Mouse (Mus musculus) CH12.LX (cell line): ENCODE measurements at regions not wholly inside any gene's neighbourhood (a gene's known extent, or its start where the extent isn't known, plus 50 kb on each side); places are given as distances from the start of the nearest gene placed in this dataset.

Experiments
- DNase-seq: peaks from one replicate; pipeline ENCODE4 v3.0.0-alpha.2; 2013; ENCODE audit errors: extremely low read depth
- H3K27ac ChIP-seq: 2 replicates; pipeline ENCODE4 v1.5.1; 2012; ENCODE audit warnings: low read depth, mild to moderate bottlenecking, control low read depth, moderate library complexity; ENCODE audit not compliant: insufficient read depth
- H3K27me3 ChIP-seq: replicated peaks from 2 replicates; pipeline ENCODE3; 2012; ENCODE audit warnings: inconsistent platforms
- H3K36me3 ChIP-seq, 2 experiments: replicated peaks in 1 of 2; 2 replicates each; pipeline versions ENCODE3 to v1.6.1; 2012; ENCODE audit warnings: inconsistent platforms in 1 of 2, low read length in 1 of 2, mild to moderate bottlenecking in 1 of 2, mixed read lengths in 1 of 2, moderate library complexity in 1 of 2; ENCODE audit not compliant: control insufficient read depth in 1 of 2, insufficient read depth in 1 of 2
- H3K4me1 ChIP-seq, 2 experiments: 2 replicates each; pipeline ENCODE4 v1.6.1; 2012; ENCODE audit warnings: inconsistent platforms in 1 of 2, moderate library complexity in 1 of 2; ENCODE audit not compliant: insufficient read depth in 2 of 2, control insufficient read depth in 1 of 2
- H3K4me2 ChIP-seq: 2 replicates; pipeline ENCODE4 v1.6.1; 2012; ENCODE audit warnings: low read depth, mild to moderate bottlenecking, control low read depth; ENCODE audit not compliant: poor library complexity, insufficient read depth, severe bottlenecking
- H3K4me3 ChIP-seq, 3 experiments: fragments of 150-350 bp in 1 of 3; sonication (generic) in 1 of 3; replicated peaks in 1 of 3; 2 replicates each; pipeline versions ENCODE3 to v1.5.1; 2011 to 2012; ENCODE audit warnings: low read depth in 2 of 3, low read length in 2 of 3, mild to moderate bottlenecking in 2 of 3, moderate library complexity in 2 of 3, control low read depth in 1 of 3, improper control_type of control experiment in 1 of 3, inconsistent platforms in 1 of 3, mixed read lengths in 1 of 3; ENCODE audit not compliant: poor library complexity in 1 of 3
- H3K79me2 ChIP-seq: replicated peaks from 2 replicates; pipeline ENCODE4 v1.6.1; 2012; ENCODE audit warnings: mild to moderate bottlenecking, moderate library complexity; ENCODE audit not compliant: control insufficient read depth, poor library complexity, insufficient read depth, severe bottlenecking; ENCODE audit errors: extremely low read depth
- H3K9ac ChIP-seq: 2 replicates; pipeline ENCODE4 v1.6.1; 2012; ENCODE audit warnings: low read depth, mild to moderate bottlenecking, control low read depth, moderate library complexity; ENCODE audit not compliant: insufficient read depth
- H3K9me3 ChIP-seq: replicated peaks from 2 replicates; pipeline ENCODE3; 2012; ENCODE audit warnings: low read length, inconsistent platforms, mixed read lengths
- BHLHE40 ChIP-seq: IDR thresholded peaks from 2 replicates; pipeline ENCODE4 v1.6.1; 2011; ENCODE audit warnings: mild to moderate bottlenecking, low read depth, low read length, improper control_type of control experiment
- CHD2 ChIP-seq: IDR thresholded peaks from 2 replicates; pipeline ENCODE4 v1.6.1; 2011; ENCODE audit warnings: low read length, improper control_type of control experiment
- CTCF ChIP-seq, 2 experiments: IDR thresholded peaks in 1 of 2; conservative IDR thresholded peaks in 1 of 2; 2 replicates each; pipeline ENCODE4 v1.5.1; 2011 to 2012; ENCODE audit warnings: low read depth in 2 of 2, low read length in 2 of 2, improper control_type of control experiment in 1 of 2, inconsistent platforms in 1 of 2, mild to moderate bottlenecking in 1 of 2, moderate library complexity in 1 of 2
- ELF1 ChIP-seq: IDR thresholded peaks from 2 replicates; pipeline ENCODE4 v1.6.1; 2014; ENCODE audit warnings: low read depth, mild to moderate bottlenecking, inconsistent platforms, low read length, improper control_type of control experiment
- ETS1 ChIP-seq: conservative IDR thresholded peaks from 2 replicates; pipeline ENCODE4 v1.6.1; 2012; ENCODE audit warnings: low read depth, mild to moderate bottlenecking, inconsistent platforms, low read length, improper control_type of control experiment, moderate library complexity
- GABPA ChIP-seq: IDR thresholded peaks from 2 replicates; pipeline ENCODE4 v1.6.1; 2012; ENCODE audit warnings: low read depth, low read length, improper control_type of control experiment, inconsistent platforms; ENCODE audit not compliant: insufficient replicate concordance
- IRF4 ChIP-seq: IDR thresholded peaks from 2 replicates; pipeline ENCODE4 v1.6.1; 2014; ENCODE audit warnings: low read depth, mild to moderate bottlenecking, inconsistent platforms, low read length, improper control_type of control experiment
- KAT2A ChIP-seq: IDR thresholded peaks from 2 replicates; pipeline ENCODE4 v1.6.1; 2012; ENCODE audit warnings: low read length, improper control_type of control experiment, inconsistent platforms; ENCODE audit not compliant: insufficient replicate concordance
- MXI1 ChIP-seq: IDR thresholded peaks from 2 replicates; pipeline ENCODE4 v1.6.1; 2011; ENCODE audit warnings: mild to moderate bottlenecking, low read depth, low read length, improper control_type of control experiment
- PAX5 ChIP-seq: IDR thresholded peaks from 2 replicates; pipeline ENCODE4 v1.6.1; 2012; ENCODE audit warnings: low read length, inconsistent platforms, mixed read lengths
- POLR2A ChIP-seq: IDR thresholded peaks from 2 replicates; pipeline ENCODE4 v1.6.1; 2011; ENCODE audit warnings: low read depth, mild to moderate bottlenecking, improper control_type of control experiment, low read length
- RCOR1 ChIP-seq: conservative IDR thresholded peaks from 2 replicates; pipeline ENCODE4 v1.6.1; 2012; ENCODE audit warnings: low read depth, mild to moderate bottlenecking, inconsistent platforms, low read length, improper control_type of control experiment
- SMC3 ChIP-seq: IDR thresholded peaks from 2 replicates; pipeline ENCODE4 v1.6.1; 2011; ENCODE audit warnings: low read depth, low read length, improper control_type of control experiment
- TBP ChIP-seq: conservative IDR thresholded peaks from 2 replicates; pipeline ENCODE4 v1.6.1; 2011; ENCODE audit warnings: low read depth, low read length, improper control_type of control experiment
- USF1 ChIP-seq: IDR thresholded peaks from 2 replicates; pipeline ENCODE4 v1.6.1; 2014; ENCODE audit warnings: low read depth, mild to moderate bottlenecking, inconsistent platforms, low read length, improper control_type of control experiment
- USF2 ChIP-seq: conservative IDR thresholded peaks from 2 replicates; pipeline ENCODE4 v1.6.1; 2011; ENCODE audit warnings: low read depth, low read length, improper control_type of control experiment
- ZC3H11A ChIP-seq: IDR thresholded peaks from 2 replicates; pipeline ENCODE4 v1.6.1; 2012; ENCODE audit warnings: low read depth, mild to moderate bottlenecking, inconsistent platforms, low read length, improper control_type of control experiment
- ZMIZ1 ChIP-seq: IDR thresholded peaks from 2 replicates; pipeline ENCODE4 v1.6.1; 2012; ENCODE audit warnings: low read depth, mild to moderate bottlenecking, inconsistent platforms, low read length, improper control_type of control experiment
- dilution Hi-C: fragments of 300-500 bp; cut with MboI; formaldehyde crosslinking; loops from 2 replicates; pipeline ENCODE4 v1.14.3; 2020; ENCODE audit warnings: low sequenced_read_pairs; ENCODE audit not compliant: extremely low pct_unique_long_range_greater_than_20kb, extremely low pct_ligation_motif_present
- in situ Hi-C: fragments of 300-500 bp; cut with MboI; formaldehyde crosslinking; loops from 3 replicates; pipeline ENCODE4 v1.14.3; 2019; ENCODE audit warnings: low sequenced_read_pairs, low pct_ligation_motif_present, low pct_unique_long_range_greater_than_20kb, mixed read lengths

- Histone ChIP-seq H3K9me3 (peaks cover 3% of the 10 kb centered on the region), H3K36me3 (no peaks in the 10 kb centered on the region), H3K9ac (no peak overlapping the region), H3K4me3 (no peak overlapping the region), H3K79me2 (no peaks in the 10 kb centered on the region), H3K27ac (no peak overlapping the region), H3K4me2 (no peak overlapping the region), H3K4me1 (no peaks in the 10 kb centered on the region), H3K27me3 (peaks cover 4% of the 10 kb centered on the region)
- in situ Hi-C loops = no loop called here
- TF ChIP-seq CTCF (conservative IDR thresholded peaks at IDR 0.05 in 1 of 2, IDR thresholded peaks at IDR 0.05 in 1 of 2; ENCODE audit: low read depth in 2 of 2, low read length in 2 of 2) (no peak), USF1 (no peak), CHD2 (no peak), ZMIZ1 (no peak), IRF4 (no peak), SMC3 (no peak), PAX5 (no peak), ZC3H11A (no peak), KAT2A (no peak), USF2 (no peak), ETS1 (no peak), POLR2A (no peak), RCOR1 (no peak), TBP (no peak), ELF1 (no peak)
- DNase-seq = no peak
- dilution Hi-C loops = no loop called here
These were observed 286.2 kb downstream of the Olfm4 start for GRCm38 (mm10) chr14:80270063-80270462.

DNA sequence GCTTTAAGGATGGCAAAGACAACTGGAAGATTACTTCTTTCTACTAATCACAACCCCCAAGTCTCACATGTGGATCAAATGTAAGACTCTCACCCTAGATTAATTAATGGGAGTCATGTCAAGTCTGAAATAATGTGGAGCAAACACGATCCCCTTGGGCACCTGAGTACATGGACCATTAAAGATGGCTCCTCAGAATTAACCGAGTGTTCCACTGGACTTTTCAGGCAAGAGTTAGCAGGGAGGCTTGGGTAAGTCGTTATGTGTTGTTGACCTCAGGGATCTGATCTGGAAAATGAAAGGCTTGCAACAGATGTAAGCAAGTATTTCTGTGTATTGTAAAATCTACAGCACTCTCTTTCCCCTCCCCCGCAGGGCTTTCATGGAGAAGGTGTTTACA is 296.3 kb downstream of the Olfm4 start:
- no peak for DNase-seq
- Histone ChIP-seq H3K27ac (no peak overlapping the region), H3K27me3 (no peaks in the 10 kb centered on the region), H3K36me3 (no peaks in the 10 kb centered on the region), H3K4me3 (no peak overlapping the region), H3K4me1 (no peaks in the 10 kb centered on the region), H3K9me3 (peaks cover 18% of the 10 kb centered on the region), H3K79me2 (no peaks in the 10 kb centered on the region), H3K4me2 (no peak overlapping the region), H3K9ac (no peak overlapping the region)
- in situ Hi-C loops = no loop called here
- no peak for TF ChIP-seq GABPA
- no peak for TF ChIP-seq MXI1
- TF ChIP-seq BHLHE40 = no peak
- TF ChIP-seq RCOR1 = no peak
- no peak for TF ChIP-seq USF2
- dilution Hi-C loops = no loop called here
